Mouse (Mus musculus) ovary, postnatal 14 days (tissue): Measurements from ENCODE around the gene Gltpd2.
"Not testable (repeated sequence)": the region's sequence is repeated elsewhere in the genome, so short reads cannot be mapped to it uniquely, and the experiment has no call there.

Source experiments
- DNase-seq: peaks from one replicate; pipeline ENCODE4 v3.0.0; 2022; ENCODE audit warnings: low spot score

The Gltpd2 gene

GRCm38 (mm10) chr11:70518923-70519322 lies at the start of gene Gltpd2:
Gene Gltpd2, plus strand, starts transcription at chr11:70519196.
- no peak for DNase-seq

GRCm38 (mm10) chr11:70469764-70470163 lies 49.2 kb upstream of the Gltpd2 start:
- DNase-seq, result no peak

GRCm38 (mm10) chr11:70472716-70473115 lies 46.3 kb upstream of the Gltpd2 start:
- DNase-seq, result no peak

- not testable (repeated sequence) for DNase-seq
Observed at GRCm38 (mm10) chr11:70473291-70473690, 45.7 kb upstream of the Gltpd2 start.

- no peak for DNase-seq
Observed at GRCm38 (mm10) chr11:70474872-70475534, 44.0 kb upstream of the Gltpd2 start.

- no peak for DNase-seq
Observed at GRCm38 (mm10) chr11:70485498-70485897, 33.5 kb upstream of the Gltpd2 start.

- no peak for DNase-seq
Observed at GRCm38 (mm10) chr11:70487816-70488215, 31.2 kb upstream of the Gltpd2 start.

- DNase-seq, result no peak
Observed at GRCm38 (mm10) chr11:70489138-70489537, 29.9 kb upstream of the Gltpd2 start.

GRCm38 (mm10) chr11:70489684-70490083 lies 29.3 kb upstream of the Gltpd2 start:
- no peak for DNase-seq

- no peak for DNase-seq
Observed at GRCm38 (mm10) chr11:70499566-70500475, 19.2 kb upstream of the Gltpd2 start.

- no peak for DNase-seq
Observed at GRCm38 (mm10) chr11:70500476-70500812, 18.6 kb upstream of the Gltpd2 start.

GRCm38 (mm10) chr11:70502018-70502417 lies 17.0 kb upstream of the Gltpd2 start:
- DNase-seq, result no peak

- DNase-seq, result no peak
Observed at GRCm38 (mm10) chr11:70504970-70505369, 14.0 kb upstream of the Gltpd2 start, which contains the start of gene Tm4sf5. Gene Tm4sf5, plus strand, starts transcription at chr11:70505244.

- DNase-seq, result peak; percentile 72
Observed at GRCm38 (mm10) chr11:70506385-70506784, 12.6 kb upstream of the Gltpd2 start.

GRCm38 (mm10) chr11:70506962-70507515 lies 12.0 kb upstream of the Gltpd2 start:
- DNase-seq, result no peak

GRCm38 (mm10) chr11:70509753-70510564 lies 9.0 kb upstream of the Gltpd2 start:
- no peak for DNase-seq

- DNase-seq, result no peak
Observed at GRCm38 (mm10) chr11:70511242-70511641, 7.8 kb upstream of the Gltpd2 start.

- DNase-seq, result no peak
Observed at GRCm38 (mm10) chr11:70511825-70512224, 7.2 kb upstream of the Gltpd2 start.

GRCm38 (mm10) chr11:70512709-70513342 lies 6.2 kb upstream of the Gltpd2 start:
- no peak for DNase-seq

- no peak for DNase-seq
Observed at GRCm38 (mm10) chr11:70513520-70513919, 5.5 kb upstream of the Gltpd2 start.

GRCm38 (mm10) chr11:70514288-70514687 lies 4.7 kb upstream of the Gltpd2 start, which contains the start of gene Vmo1:
Gene Vmo1, minus strand, starts transcription at chr11:70514616.
- no peak for DNase-seq
